Mouse (Mus musculus) T-helper 17 cell (primary cell): Measurements from ENCODE around the gene Gadl1.

Source experiments
- in situ Hi-C, 2 experiments: fragments of 300-600 bp; cut with MboI, MseI; formaldehyde crosslinking; loops; 1 replicate in 1 of 2; 2 replicates in 1 of 2; pipeline ENCODE4 v1.15.1; 2025; ENCODE audit warnings: high pct_unique_total_duplicates in 2 of 2

Gadl1 gene

GRCm38 (mm10) chr9:116018586-116018985 lies 109.3 kb downstream of the Gadl1 start:
- in situ Hi-C loops = no loop called here

DNA sequence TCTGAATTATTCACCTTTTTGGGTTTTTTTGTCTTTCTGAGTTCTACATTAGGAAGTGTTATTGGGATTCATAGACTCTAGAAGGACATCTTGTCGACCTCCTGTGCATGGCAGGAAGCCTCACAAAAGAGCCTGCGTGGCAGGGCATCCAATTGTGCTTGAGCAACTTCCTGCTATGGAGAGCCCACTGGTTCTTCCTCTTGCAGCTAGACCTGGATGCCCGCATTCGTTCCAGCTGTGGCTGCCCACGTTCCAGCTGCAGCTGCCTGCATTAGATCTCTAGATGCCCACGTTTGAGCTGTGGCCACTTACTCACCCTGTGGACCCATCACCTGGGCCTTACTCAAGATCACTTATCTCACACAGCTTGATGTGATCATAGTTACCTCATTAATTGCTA lies 116.1 kb downstream of the Gadl1 start:
- in situ Hi-C loops = loop anchor here in 1 of 2 experiments (25.0 kb wide), 2 partner anchors 163 to 313 kb away; no protein-coding TSS in a partner anchor

DNA sequence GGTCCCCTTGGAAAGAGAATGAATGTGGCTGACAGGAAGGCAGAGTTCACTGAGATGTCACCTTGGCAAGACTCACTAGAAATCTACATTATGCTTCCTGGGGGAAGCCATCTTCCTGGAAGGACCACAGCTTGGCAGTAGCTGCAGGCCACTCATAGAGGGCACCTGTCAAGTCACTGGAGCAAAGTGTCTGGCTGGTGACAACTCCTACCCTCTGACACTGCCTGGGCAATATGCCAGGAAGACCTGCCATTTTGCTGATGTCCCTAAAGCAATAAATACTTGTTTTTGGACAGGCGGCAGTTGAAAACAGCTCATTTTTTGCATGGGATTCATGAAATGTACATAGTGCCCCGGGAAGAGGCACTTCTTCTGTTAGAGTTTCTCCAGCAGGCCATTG lies 119.8 kb downstream of the Gadl1 start:
- in situ Hi-C loops = loop anchor here in 1 of 2 experiments (25.0 kb wide), 2 partner anchors 167 to 317 kb away; no protein-coding TSS in a partner anchor

GRCm38 (mm10) chr9:116032711-116033110 lies 123.5 kb downstream of the Gadl1 start:
- in situ Hi-C loops = loop anchor here (10.0 to 25.0 kb wide), 4 partner anchors 158 to 898 kb away; no protein-coding TSS in a partner anchor

DNA sequence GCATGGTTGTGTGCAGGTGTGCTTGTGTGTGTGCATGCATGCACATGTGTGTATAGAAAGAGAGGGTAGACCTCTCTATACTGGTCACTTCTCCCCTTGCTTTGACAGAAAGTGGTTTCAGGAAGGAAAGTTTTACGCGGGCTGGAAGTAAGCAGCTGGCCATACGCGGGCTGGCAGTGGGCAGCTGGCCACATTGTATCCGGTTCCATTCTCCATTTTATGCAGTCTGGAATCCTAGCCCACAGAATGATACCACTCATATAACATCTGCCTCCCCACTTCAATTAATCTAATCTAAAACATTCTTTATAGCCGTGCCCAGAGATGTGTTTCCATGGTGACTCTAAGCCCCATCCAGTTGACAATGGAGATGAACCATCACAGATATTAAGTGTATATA lies 129.0 kb downstream of the Gadl1 start:
- in situ Hi-C loops = loop anchor here (10.0 to 25.0 kb wide), 4 partner anchors 163 to 903 kb away; no protein-coding TSS in a partner anchor

GRCm38 (mm10) chr9:116039981-116040380 lies 130.7 kb downstream of the Gadl1 start:
- in situ Hi-C loops = loop anchor here (10.0 to 25.0 kb wide), 4 partner anchors 165 to 905 kb away; no protein-coding TSS in a partner anchor

GRCm38 (mm10) chr9:116040852-116041251 lies 131.6 kb downstream of the Gadl1 start:
- in situ Hi-C loops = loop anchor here in 1 of 2 experiments (25.0 kb wide), 2 partner anchors 179 to 329 kb away; no protein-coding TSS in a partner anchor

DNA sequence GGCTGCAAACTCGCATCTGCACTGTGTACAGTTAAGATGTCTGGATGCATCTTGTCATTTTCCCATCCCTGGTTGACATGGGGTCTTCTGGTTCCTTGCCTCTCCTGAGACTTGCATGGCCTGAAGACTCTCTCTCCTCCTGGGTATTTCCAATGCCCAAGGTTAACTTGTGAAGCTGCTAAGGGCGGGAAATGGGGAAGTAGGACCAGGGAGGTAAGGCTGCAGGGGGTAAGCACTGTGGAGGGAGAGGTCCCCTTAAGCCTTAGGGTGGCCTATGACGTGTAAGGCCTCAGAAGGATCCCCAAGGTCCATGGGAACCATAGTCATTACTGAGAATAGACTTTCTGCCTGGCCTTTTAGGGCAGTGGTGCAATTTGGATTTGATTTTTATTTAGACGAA lies 132.1 kb downstream of the Gadl1 start:
- in situ Hi-C loops = loop anchor here in 1 of 2 experiments (25.0 kb wide), 2 partner anchors 179 to 329 kb away; no protein-coding TSS in a partner anchor

DNA sequence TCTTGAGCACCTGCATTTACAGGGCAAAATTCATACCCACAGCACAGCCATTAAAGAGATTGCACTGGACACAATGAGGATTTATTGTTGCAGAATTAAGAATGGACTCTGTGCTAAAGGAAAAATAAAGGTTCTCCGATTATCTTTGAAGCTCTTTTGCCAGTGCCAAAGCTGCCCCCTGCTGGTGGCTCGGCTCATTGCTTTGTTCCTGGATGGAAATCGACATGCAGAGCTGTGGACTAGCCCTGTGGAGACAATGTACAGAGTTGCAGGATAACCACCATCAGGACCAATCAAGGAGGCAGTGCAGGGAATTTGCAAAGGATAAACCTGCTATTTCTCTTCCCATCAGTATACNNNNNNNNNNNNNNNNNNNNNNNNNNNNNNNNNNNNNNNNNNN lies 132.5 kb downstream of the Gadl1 start:
- in situ Hi-C loops = loop anchor here in 1 of 2 experiments (25.0 kb wide), 2 partner anchors 179 to 329 kb away; no protein-coding TSS in a partner anchor

GRCm38 (mm10) chr9:116049985-116050384 lies 140.7 kb downstream of the Gadl1 start:
- in situ Hi-C loops = loop anchor here (5.0 to 25.0 kb wide), 4 partner anchors 188 to 505 kb away; no protein-coding TSS in a partner anchor

- in situ Hi-C loops = loop anchor here in 1 of 2 experiments (5.0 to 10.0 kb wide), 2 partner anchors 342 to 501 kb away; no protein-coding TSS in a partner anchor
These were observed 144.7 kb downstream of the Gadl1 start for GRCm38 (mm10) chr9:116053976-116054375.

GRCm38 (mm10) chr9:116058475-116058874 lies 149.2 kb downstream of the Gadl1 start:
- in situ Hi-C loops = loop anchor here in 1 of 2 experiments (10.0 kb wide), 1 partner anchor 496 kb away; no protein-coding TSS in a partner anchor

DNA sequence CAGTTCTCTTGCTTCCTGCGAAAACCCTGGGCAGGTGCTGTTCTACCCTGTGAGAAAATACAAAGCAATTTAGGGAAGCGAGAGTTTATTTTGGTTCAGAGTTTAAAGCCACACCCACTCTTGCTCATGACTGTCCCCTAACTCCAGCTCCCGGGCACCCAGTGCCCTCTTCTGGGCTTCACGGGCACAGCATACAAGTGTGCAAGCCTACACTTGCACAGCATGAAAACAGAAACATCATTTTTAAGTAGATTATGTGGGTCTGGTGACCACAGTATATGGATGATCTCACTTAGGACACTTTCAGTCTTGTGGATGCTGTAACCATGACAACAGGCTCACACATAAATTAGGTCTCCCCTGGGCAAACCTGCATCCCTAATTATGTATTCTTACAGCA lies 149.9 kb downstream of the Gadl1 start:
- in situ Hi-C loops = loop anchor here in 1 of 2 experiments (10.0 kb wide), 1 partner anchor 496 kb away; no protein-coding TSS in a partner anchor

GRCm38 (mm10) chr9:116060691-116061090 lies 151.4 kb downstream of the Gadl1 start:
- in situ Hi-C loops = no loop called here

- in situ Hi-C loops = no loop called here
These were observed 155.5 kb downstream of the Gadl1 start for GRCm38 (mm10) chr9:116064774-116065173.

GRCm38 (mm10) chr9:116071561-116071960 lies 162.3 kb downstream of the Gadl1 start:
- in situ Hi-C loops = loop anchor here in 1 of 2 experiments (5.0 kb wide), 1 partner anchor 481 kb away; no protein-coding TSS in a partner anchor

DNA sequence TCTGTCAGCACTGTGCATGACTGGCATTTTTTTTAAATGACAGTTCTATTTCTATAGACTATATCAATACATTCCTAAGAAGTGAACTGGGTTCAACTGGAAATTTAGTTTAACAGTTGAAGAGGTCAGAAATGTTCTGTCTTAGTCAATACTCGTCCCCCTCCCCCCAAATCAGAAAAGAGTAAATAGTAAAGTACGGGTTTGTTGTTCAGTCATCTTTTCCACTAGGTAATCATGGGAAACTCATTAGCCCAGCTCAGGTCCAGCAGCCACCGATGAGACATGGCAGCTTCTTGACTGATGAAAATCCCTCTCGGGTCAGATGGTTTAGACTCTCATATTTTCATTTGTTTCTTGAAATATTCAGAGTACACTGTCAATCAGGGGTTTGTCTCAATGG lies 166.9 kb downstream of the Gadl1 start:
- in situ Hi-C loops = no loop called here

DNA sequence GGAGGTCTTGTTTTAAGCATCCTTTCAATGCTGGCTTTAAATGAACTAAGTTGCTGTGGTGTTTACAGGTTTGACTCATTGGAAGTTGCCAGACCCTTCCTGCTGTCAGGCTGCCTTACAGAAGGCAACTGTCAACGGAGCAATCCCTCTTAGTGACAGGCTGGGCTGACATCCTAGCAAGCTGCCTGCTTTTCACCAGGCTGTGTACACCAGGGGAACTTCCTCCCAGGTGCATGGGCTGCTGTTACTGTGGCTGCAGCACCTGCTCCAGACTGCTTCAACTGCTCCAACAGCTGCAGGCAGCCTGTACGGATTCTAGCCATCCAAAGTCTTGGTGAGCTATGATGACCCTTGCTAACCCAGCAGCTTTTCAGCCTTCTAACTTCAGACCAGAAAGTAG lies 167.7 kb downstream of the Gadl1 start:
- in situ Hi-C loops = no loop called here

DNA sequence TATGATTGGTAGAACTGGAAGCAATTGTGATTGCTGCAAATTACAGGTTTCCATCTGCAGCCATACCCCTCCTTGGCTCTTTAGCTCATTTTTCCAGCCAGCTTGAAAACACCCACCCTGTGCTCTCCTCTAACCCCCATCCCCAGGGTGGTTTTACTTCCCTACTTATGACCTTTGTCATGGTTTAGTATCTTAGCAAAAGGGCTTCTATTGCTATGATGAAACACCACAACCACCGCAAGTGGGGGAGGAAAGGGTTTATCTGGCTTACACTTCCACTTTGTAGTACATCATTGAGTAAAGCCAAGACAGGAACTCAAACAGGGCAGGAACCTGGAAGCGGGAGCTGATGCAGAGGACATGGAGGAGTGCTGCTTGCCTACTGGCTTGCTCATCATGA lies 168.2 kb downstream of the Gadl1 start:
- in situ Hi-C loops = no loop called here

DNA sequence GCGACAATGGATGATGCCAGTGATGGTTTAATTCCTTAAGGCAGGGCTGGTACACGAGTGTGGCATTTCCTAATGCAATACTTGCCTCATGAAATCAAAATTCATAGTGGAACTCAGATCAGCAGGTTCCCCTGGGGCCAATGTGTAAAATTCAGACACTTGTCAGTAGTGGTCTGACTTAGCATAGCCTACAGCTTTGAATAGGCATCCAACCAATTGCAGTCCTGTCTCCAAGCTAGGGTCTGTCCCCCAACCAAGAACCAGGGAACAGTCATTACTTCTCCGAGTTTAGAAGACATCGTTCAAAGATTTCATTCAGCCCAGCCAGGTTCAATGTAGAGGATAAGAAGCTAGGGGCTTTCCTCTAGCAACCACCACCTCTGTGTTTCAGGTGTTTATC lies 172.5 kb downstream of the Gadl1 start:
- in situ Hi-C loops = no loop called here

- in situ Hi-C loops = no loop called here
These were observed 174.0 kb downstream of the Gadl1 start for GRCm38 (mm10) chr9:116083300-116083699.

DNA sequence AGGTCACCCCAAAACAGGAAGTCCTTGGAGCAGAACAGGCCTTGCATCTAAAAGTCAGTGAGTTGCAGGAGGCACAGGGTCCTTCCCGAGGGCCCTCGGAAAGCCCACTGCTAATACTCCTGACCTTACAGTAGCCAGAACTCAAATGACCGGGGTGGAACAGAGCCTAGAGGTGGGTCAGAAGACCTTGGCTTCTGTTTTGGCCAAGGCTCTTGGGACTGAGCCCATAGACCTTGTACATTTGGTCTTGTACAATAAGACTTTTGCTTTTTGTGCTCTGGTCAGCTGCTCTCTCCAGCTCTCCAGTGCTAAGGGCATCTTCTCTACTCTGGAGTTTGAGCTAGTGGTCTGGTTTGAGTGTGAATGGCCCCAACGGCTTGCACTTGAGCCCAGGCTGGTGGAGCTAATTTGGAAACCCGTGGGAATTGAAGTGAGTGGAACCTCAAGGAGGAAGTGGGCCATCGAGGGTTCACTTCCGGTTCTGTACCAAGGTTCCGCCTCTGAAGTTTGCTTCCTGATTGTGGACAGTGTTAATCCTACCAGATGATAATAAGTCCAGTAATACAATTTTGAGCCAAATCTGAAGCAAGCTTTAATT lies 174.6 kb downstream of the Gadl1 start:
- in situ Hi-C loops = no loop called here
